ENCODE assay signal across 7 mouse cellular contexts in genomic region chr13:62466424-62467334, GRCm38 (mm10). TPM values are rescaled to one million over a fixed set of nuclear protein-coding genes. Genes with fewer than 3 reads are reported as not detected.
A peak's percentile ranks its signal among the peaks of the same experiment; 100 is the strongest.
DNase-seq lines count a peak whose midpoint lies in the region; ATAC-seq lines count a peak whose summit lies in the region.
"Not testable (repeated sequence)": the region's sequence is repeated elsewhere in the genome, so short reads cannot be mapped to it uniquely, and the experiment has no call there.

Gm49359 (minus strand) TSS chr13:62466832.

- H3K4me2 ChIP-seq in intestine, embryonic 15.5 days (replicated peaks) = peak within 1 kb of the TSS; percentile 41

- ATAC-seq in intestine, embryonic 15.5 days = peak; percentile 100

- H3K27ac ChIP-seq in intestine, embryonic 15.5 days = peak within 1 kb of the TSS; percentile 71
- H3K27ac ChIP-seq in midbrain, embryonic 10.5 days (replicated peaks) = peak within 1 kb of the TSS; percentile 86

- intact Hi-C loops in gastrocnemius, postnatal 36 days (cut with DNase I) = loop anchor here (5.0 kb wide), 1 partner anchor 391 kb away; the partner anchor contains the start of gene Fbp2
- intact Hi-C loops in left cerebral cortex, postnatal 25 days (cut with DNase I) = loop anchor here (10.0 kb wide), 1 partner anchor 188 kb away; no protein-coding TSS in a partner anchor

- peak; percentile 92 for DNase-seq in adrenal gland, adult 2 months
- DNase-seq in embryo, embryonic 11.5 days (ENCODE audit: low read depth, low spot score) = peak; percentile 73
- DNase-seq in gastrocnemius, postnatal 36 days = peak; percentile 69 to 88
- DNase-seq in left cerebral cortex, postnatal 25 days (ENCODE audit: low spot score in 2 of 2) = peak; percentile 90 to 94
- DNase-seq in midbrain, embryonic 10.5 days (ENCODE audit: low spot score) = peak; percentile 84
- peak; percentile 76 for DNase-seq in right cerebral cortex, postnatal 4 days

- H3K27me3 ChIP-seq in intestine, embryonic 15.5 days (replicated peaks); midbrain, embryonic 10.5 days (ENCODE audit: low read depth, poor library complexity, severe bottlenecking): not testable (repeated sequence)

- peak within 1 kb of the TSS; percentile 74 for H3K9ac ChIP-seq in intestine, embryonic 15.5 days

- not testable (repeated sequence) for H3K9me3 ChIP-seq in intestine, embryonic 15.5 days
- peaks cover 26% of the 10 kb centered on the region for H3K9me3 ChIP-seq in midbrain, embryonic 10.5 days (replicated peaks)

- H3K4me1 ChIP-seq in intestine, embryonic 15.5 days (replicated peaks); midbrain, embryonic 10.5 days: not testable (repeated sequence)

- H3K4me3 ChIP-seq in intestine, embryonic 15.5 days (replicated peaks) = peak within 1 kb of the TSS; percentile 58
- peak within 1 kb of the TSS; percentile 67 for H3K4me3 ChIP-seq in midbrain, embryonic 10.5 days

- WGBS in intestine, embryonic 15.5 days = under 1% methylated on average over 28 of the region's 28 CpGs
- 1% methylated on average over 28 of the region's 28 CpGs for WGBS in midbrain, embryonic 10.5 days

- H3K36me3 ChIP-seq in intestine, embryonic 15.5 days = not testable (repeated sequence)
- peaks cover 27% of the 10 kb centered on the region for H3K36me3 ChIP-seq in midbrain, embryonic 10.5 days

RNA-seq across cellular contexts. Expression of gene Gm49359, which starts in this region (rescaled TPM):
- 1 to 10 TPM; 7.9 to 9.3 TPM for total RNA-seq in adrenal gland, adult 2 months (2021)
- polyA plus RNA-seq in adrenal gland, adult 2 months (2012; rRNA removed) = not detected in 2 replicates
- 1 to 10 TPM; 3.8 to 4.3 TPM for total RNA-seq in gastrocnemius, postnatal 36 days (2021)
- polyA plus RNA-seq in intestine, embryonic 15.5 days (2015; fragmentation: Nextera tagmentation; extraction: Ambion mirVana) = 9.9 and 10.0 TPM in 2 replicates
- 10 to 100 TPM; 14.5 to 17.1 TPM for total RNA-seq in left cerebral cortex, postnatal 25 days (2021)
- 13.3 and 13.7 TPM in 2 replicates for polyA plus RNA-seq in midbrain, embryonic 10.5 days (2016; fragmentation: Nextera tagmentation; extraction: Ambion mirVana)

Comparison
In these comparisons a context has a peak if more than half of its experiments do, and no peak if none do; other contexts are left out.
1. Peak in every context shown above with its lines: DNase-seq, ATAC-seq, H3K4me3 ChIP-seq and H3K27ac ChIP-seq.
2. RNA of gene Gm49359 (polyA plus RNA-seq): 13.3 to 13.7 TPM in midbrain, embryonic 10.5 days and 9.9 to 10.0 TPM in intestine, embryonic 15.5 days; not detected in adrenal gland, adult 2 months; every median in the first group is over 10 times any median in the second.